Mouse (Mus musculus): Measurements from ENCODE around the gene Padi2.

Padi2 gene

GRCm38 (mm10) chr4:140906076-140906826 is at the start of gene Padi2:
Padi2 (plus strand) TSS chr4:140906344.
- DNase-seq: peak; percentile 97

- no peak for DNase-seq
Measured at GRCm38 (mm10) chr4:140857041-140857440, 49.1 kb upstream of the Padi2 start.

GRCm38 (mm10) chr4:140857813-140858212 is 48.3 kb upstream of the Padi2 start:
- DNase-seq: no peak

GRCm38 (mm10) chr4:140859291-140859690 is 46.9 kb upstream of the Padi2 start:
- no peak for DNase-seq

- DNase-seq: no peak
Measured at GRCm38 (mm10) chr4:140860125-140860766, 45.9 kb upstream of the Padi2 start.

GRCm38 (mm10) chr4:140860767-140861147 is 45.4 kb upstream of the Padi2 start:
- DNase-seq: no peak

GRCm38 (mm10) chr4:140862036-140862650 is 44.0 kb upstream of the Padi2 start:
- no peak for DNase-seq

- peak; percentile 86 for DNase-seq
Measured at GRCm38 (mm10) chr4:140868484-140869190, 37.5 kb upstream of the Padi2 start.

GRCm38 (mm10) chr4:140869945-140870344 is 36.2 kb upstream of the Padi2 start:
- DNase-seq: no peak

GRCm38 (mm10) chr4:140870876-140871275 is 35.3 kb upstream of the Padi2 start:
- DNase-seq: peak; percentile 66

GRCm38 (mm10) chr4:140871376-140871775 is 34.8 kb upstream of the Padi2 start:
- DNase-seq: peak; percentile 73

- DNase-seq: peak; percentile 77
Measured at GRCm38 (mm10) chr4:140871851-140872685, 34.1 kb upstream of the Padi2 start.

GRCm38 (mm10) chr4:140872686-140872992 is 33.5 kb upstream of the Padi2 start:
- peak; percentile 85 for DNase-seq

- no peak for DNase-seq
Measured at GRCm38 (mm10) chr4:140873011-140873410, 33.1 kb upstream of the Padi2 start.

GRCm38 (mm10) chr4:140876161-140876560 is 30.0 kb upstream of the Padi2 start:
- DNase-seq: peak; percentile 80

GRCm38 (mm10) chr4:140876681-140877080 is 29.5 kb upstream of the Padi2 start:
- DNase-seq: peak; percentile 75

GRCm38 (mm10) chr4:140877441-140877840 is 28.7 kb upstream of the Padi2 start:
- peak; percentile 61 for DNase-seq

- DNase-seq: peak; percentile 70
Measured at GRCm38 (mm10) chr4:140878655-140879054, 27.5 kb upstream of the Padi2 start.

- peak; percentile 56 for DNase-seq
Measured at GRCm38 (mm10) chr4:140879116-140879515, 27.0 kb upstream of the Padi2 start.

GRCm38 (mm10) chr4:140879739-140880138 is 26.4 kb upstream of the Padi2 start:
- peak; percentile 75 for DNase-seq

GRCm38 (mm10) chr4:140880207-140880606 is 25.9 kb upstream of the Padi2 start:
- peak; percentile 71 for DNase-seq

GRCm38 (mm10) chr4:140881026-140881670 is 25.0 kb upstream of the Padi2 start:
- DNase-seq: peak; percentile 65

Measured in heart, adult 11 months (tissue).